Mouse (Mus musculus) embryonic facial prominence, embryonic 11.5 days (tissue): ENCODE measurements at regions not wholly inside any gene's neighbourhood (a gene's known extent, or its start where the extent isn't known, plus 50 kb on each side); places are given as distances from the start of the nearest gene placed in this dataset.
A peak's percentile ranks its signal among the peaks of the same experiment; 100 is the strongest.

ENCODE experiments used
- ATAC-seq: fragments of 200-750 bp; cut with Nextera tagmentation; replicated peaks from 2 replicates; pipeline ENCODE4 v1.8.0; 2017; ENCODE audit warnings: low read depth; ENCODE audit not compliant: insufficient number of reproducible peaks, low FRiP score, low TSS enrichment
- DNase-seq: peaks from one replicate; pipeline ENCODE4 v3.0.0-alpha.2; 2015; ENCODE audit warnings: low spot score
- H3K27ac ChIP-seq: fragments of 300-500 bp; sonication (generic); replicated peaks from 2 replicates; pipeline ENCODE4 v1.5.1; 2014; ENCODE audit warnings: mild to moderate bottlenecking, low read depth, low read length, control low read depth
- H3K27me3 ChIP-seq: fragments of 300-500 bp; sonication (generic); 2 replicates; pipeline ENCODE4 v1.6.1; 2014; ENCODE audit warnings: mild to moderate bottlenecking, low read length, moderate library complexity, mixed read lengths; ENCODE audit not compliant: control insufficient read depth, insufficient read depth
- H3K36me3 ChIP-seq: fragments of 300-500 bp; sonication (generic); replicated peaks from 2 replicates; pipeline ENCODE4 v1.6.1; 2014; ENCODE audit warnings: low read depth, mild to moderate bottlenecking, low read length, moderate library complexity, mixed read lengths; ENCODE audit not compliant: control insufficient read depth, insufficient read depth
- H3K4me1 ChIP-seq: fragments of 300-500 bp; sonication (generic); 2 replicates; pipeline ENCODE4 v1.6.1; 2014; ENCODE audit warnings: low read length, mixed read lengths; ENCODE audit not compliant: control insufficient read depth, insufficient read depth
- H3K4me2 ChIP-seq: fragments of 300-500 bp; sonication (generic); 2 replicates; pipeline ENCODE4 v1.6.1; 2014; ENCODE audit warnings: low read depth, mild to moderate bottlenecking, control low read depth, low read length, moderate library complexity
- H3K4me3 ChIP-seq: fragments of 300-500 bp; sonication (generic); 2 replicates; pipeline ENCODE4 v1.5.1; 2014; ENCODE audit warnings: low read depth, low read length, control low read depth
- H3K9ac ChIP-seq: fragments of 300-500 bp; sonication (generic); replicated peaks from 2 replicates; pipeline ENCODE4 v1.6.1; 2014; ENCODE audit warnings: mild to moderate bottlenecking, control low read depth, low read length
- H3K9me3 ChIP-seq: fragments of 300-500 bp; sonication (generic); replicated peaks from 2 replicates; pipeline ENCODE4 v1.6.1; 2016; ENCODE audit warnings: mild to moderate bottlenecking, low read length, inconsistent platforms, mixed read lengths; ENCODE audit not compliant: control insufficient read depth
- WGBS: fragments of 180-500 bp; shearing (Covaris S2); extraction: QIAGEN DNeasy Blood & Tissue Kit; methylation state at CpG from one replicate; pipeline ENCODE4 v1.1.7; 2014; 5-methylcytosine and 5-hydroxymethylcytosine counted together

- no peaks in the 10 kb centered on the region for H3K9me3 ChIP-seq
- H3K4me3 ChIP-seq = no peak overlapping the region
- no peaks in the 10 kb centered on the region for H3K27me3 ChIP-seq
- no peak overlapping the region for H3K4me2 ChIP-seq
- DNase-seq (no peak), ATAC-seq (no peak)
- H3K36me3 ChIP-seq = no peaks in the 10 kb centered on the region
- H3K27ac ChIP-seq = no peak overlapping the region
- H3K9ac ChIP-seq = no peak overlapping the region
- WGBS = 34% methylated on average over 5 of the region's 5 CpGs
- no peaks in the 10 kb centered on the region for H3K4me1 ChIP-seq
Measured at GRCm38 (mm10) chr4:124216351-124216750, 298.5 kb upstream of the 4930535I16Rik start.

- ATAC-seq = no peak
- DNase-seq = no peak
- WGBS = 91% methylated on average over 7 of the region's 7 CpGs
Measured at GRCm38 (mm10) chr4:124215077-124215476, 297.3 kb upstream of the 4930535I16Rik start.

DNA sequence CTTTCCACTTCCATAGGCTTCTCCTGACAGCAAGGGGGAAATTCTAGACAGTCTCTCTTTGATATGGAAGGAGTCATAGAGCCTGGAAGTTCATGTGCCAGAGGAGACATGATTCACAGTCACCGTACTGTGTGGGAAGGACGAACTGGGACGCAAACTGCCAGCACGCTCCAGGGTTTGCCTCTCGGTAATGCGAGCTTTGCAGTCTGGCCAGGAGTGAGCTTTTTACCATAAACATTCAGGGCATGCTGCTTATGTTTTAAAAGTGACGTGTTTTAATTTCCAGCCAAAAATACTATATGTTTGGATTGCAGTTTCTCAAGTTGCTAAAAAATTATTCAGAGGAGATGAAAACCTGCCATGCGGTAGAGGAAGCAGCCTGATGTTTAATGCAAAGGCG, 292.3 kb upstream of the 4930535I16Rik start:
- Histone ChIP-seq H3K9me3 (no peaks in the 10 kb centered on the region), H3K4me3 (no peak overlapping the region), H3K27ac (no peak overlapping the region), H3K9ac (no peak overlapping the region), H3K4me2 (no peak overlapping the region), H3K27me3 (no peaks in the 10 kb centered on the region), H3K4me1 (no peaks in the 10 kb centered on the region), H3K36me3 (no peaks in the 10 kb centered on the region)
- no peak for ATAC-seq
- DNase-seq = no peak
- WGBS = 78% methylated on average over 9 of the region's 9 CpGs

More at GRCm38 (mm10) chr4:124215077-124215476, 297.3 kb upstream of the 4930535I16Rik start:
- no peaks in the 10 kb centered on the region for H3K27me3 ChIP-seq
- no peaks in the 10 kb centered on the region for H3K36me3 ChIP-seq
- H3K9ac ChIP-seq = no peak overlapping the region
- H3K4me3 ChIP-seq = no peak overlapping the region
- H3K27ac ChIP-seq = no peak overlapping the region
- no peaks in the 10 kb centered on the region for H3K4me1 ChIP-seq
- H3K4me2 ChIP-seq = no peak overlapping the region
- H3K9me3 ChIP-seq = no peaks in the 10 kb centered on the region

- Histone ChIP-seq H3K36me3 (no peaks in the 10 kb centered on the region), H3K9ac (no peak overlapping the region), H3K4me1 (no peaks in the 10 kb centered on the region), H3K27ac (no peak overlapping the region), H3K4me3 (no peak overlapping the region), H3K9me3 (no peaks in the 10 kb centered on the region; the same call in 1 of the 2 replicates), H3K27me3 (no peaks in the 10 kb centered on the region), H3K4me2 (no peak overlapping the region)
- 91% methylated on average over 16 of the region's 16 CpGs for WGBS
- DNase-seq (no peak), ATAC-seq (no peak)
Measured at GRCm38 (mm10) chr4:124206480-124206879, 288.7 kb upstream of the 4930535I16Rik start.

- Histone ChIP-seq H3K9me3 (no peaks in the 10 kb centered on the region; the same call in 1 of the 2 replicates), H3K4me2 (no peak overlapping the region), H3K27ac (no peak overlapping the region), H3K4me1 (no peaks in the 10 kb centered on the region), H3K9ac (no peak overlapping the region), H3K4me3 (no peak overlapping the region), H3K36me3 (no peaks in the 10 kb centered on the region), H3K27me3 (peaks cover 2% of the 10 kb centered on the region; the same call in 1 of the 2 replicates)
- peak; percentile 24 for DNase-seq
- no peak for ATAC-seq
- whole genome bisulfite sequencing = 77% methylated on average over 2 of the region's 2 CpGs
Measured at GRCm38 (mm10) chr4:124203736-124204135, 285.9 kb upstream of the 4930535I16Rik start.

DNA sequence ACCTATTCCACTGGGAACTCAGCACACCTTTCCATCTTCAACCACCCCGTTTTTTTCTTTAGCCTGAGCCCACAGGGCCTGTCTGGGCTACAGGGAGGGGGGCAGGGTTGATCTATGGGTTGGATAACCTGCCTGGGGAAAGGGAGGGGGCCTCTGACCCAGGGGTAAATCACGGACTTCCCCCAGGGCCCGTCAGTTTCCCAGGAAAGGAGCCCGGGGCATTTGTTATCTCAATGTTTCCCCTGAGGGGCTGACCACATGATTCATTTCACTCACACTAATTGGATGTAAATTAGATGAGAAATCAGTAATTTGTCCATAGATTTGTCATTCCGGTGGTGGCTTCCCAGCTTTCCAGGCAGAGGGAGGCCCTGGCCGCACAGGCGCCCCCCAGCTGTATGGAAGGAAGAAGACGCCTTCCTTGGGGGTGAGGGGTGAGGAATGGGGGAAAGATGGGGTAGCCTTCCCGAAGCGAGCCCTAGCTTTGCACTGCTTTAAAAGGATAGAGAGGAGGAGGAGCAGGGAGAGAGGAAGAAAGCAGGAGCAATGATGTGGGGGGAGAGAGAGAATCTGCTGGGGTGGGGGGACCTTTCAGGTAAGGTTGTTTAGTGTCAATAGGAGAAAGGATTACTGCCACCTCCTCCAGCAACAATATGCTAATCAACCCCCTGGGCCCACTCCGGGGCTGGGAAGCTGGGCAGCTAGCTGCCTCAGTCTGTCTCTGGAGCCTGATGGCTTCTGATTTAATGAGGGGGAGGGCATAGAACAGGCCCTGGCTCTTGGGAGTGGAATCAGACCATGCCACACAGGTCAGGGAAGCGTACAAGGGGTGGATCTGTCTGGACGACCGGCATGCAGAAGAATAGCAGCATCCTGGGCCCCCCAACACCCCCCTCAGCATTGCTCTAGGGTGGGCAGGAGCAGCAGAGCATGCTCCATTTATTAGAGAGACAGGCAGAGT, 282.3 kb upstream of the 4930535I16Rik start:
- ATAC-seq = no peak
- DNase-seq = no peak

DNA sequence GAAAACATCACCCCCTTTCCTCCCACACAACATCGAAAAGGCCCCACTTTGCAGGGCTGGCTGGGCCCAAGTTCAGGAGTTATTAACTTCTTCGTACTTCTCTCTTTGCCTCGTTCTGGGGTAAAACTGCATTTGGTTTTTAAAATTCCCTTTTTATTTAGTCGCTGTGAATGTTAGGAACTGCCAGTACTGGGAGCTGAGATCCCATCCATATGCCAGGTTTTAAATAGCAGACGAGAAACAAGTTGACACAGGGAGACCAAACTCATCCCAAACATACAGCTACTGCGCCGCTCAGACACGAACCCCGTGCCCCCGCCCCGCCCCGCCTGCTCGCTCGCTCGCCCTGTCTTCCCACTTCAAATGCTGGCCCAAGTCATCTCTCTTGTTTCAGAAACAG, 281.0 kb upstream of the 4930535I16Rik start:
- Histone ChIP-seq H3K4me1 (no peaks in the 10 kb centered on the region), H3K9ac (no peak overlapping the region), H3K36me3 (no peaks in the 10 kb centered on the region), H3K4me3 (no peak overlapping the region), H3K4me2 (no peak overlapping the region), H3K27me3 (peaks cover 2% of the 10 kb centered on the region; the same call in 1 of the 2 replicates), H3K27ac (no peak overlapping the region), H3K9me3 (no peaks in the 10 kb centered on the region)
- 48% methylated on average over 15 of the region's 15 CpGs for WGBS
- ATAC-seq (no peak), DNase-seq (no peak)

More for the DNA sequence above, 282.3 kb upstream of the 4930535I16Rik start:
- no peak overlapping the region for H3K4me3 ChIP-seq
- no peak overlapping the region for H3K9ac ChIP-seq
- no peak overlapping the region for H3K4me2 ChIP-seq
- H3K4me1 ChIP-seq = no peaks in the 10 kb centered on the region
- H3K27me3 ChIP-seq = peaks cover 2% of the 10 kb centered on the region; the same call in 1 of the 2 replicates
- WGBS = 15% methylated on average over 14 of the region's 14 CpGs
- H3K36me3 ChIP-seq = no peaks in the 10 kb centered on the region
- no peak overlapping the region for H3K27ac ChIP-seq
- H3K9me3 ChIP-seq = no peaks in the 10 kb centered on the region; the same call in 1 of the 2 replicates

DNA sequence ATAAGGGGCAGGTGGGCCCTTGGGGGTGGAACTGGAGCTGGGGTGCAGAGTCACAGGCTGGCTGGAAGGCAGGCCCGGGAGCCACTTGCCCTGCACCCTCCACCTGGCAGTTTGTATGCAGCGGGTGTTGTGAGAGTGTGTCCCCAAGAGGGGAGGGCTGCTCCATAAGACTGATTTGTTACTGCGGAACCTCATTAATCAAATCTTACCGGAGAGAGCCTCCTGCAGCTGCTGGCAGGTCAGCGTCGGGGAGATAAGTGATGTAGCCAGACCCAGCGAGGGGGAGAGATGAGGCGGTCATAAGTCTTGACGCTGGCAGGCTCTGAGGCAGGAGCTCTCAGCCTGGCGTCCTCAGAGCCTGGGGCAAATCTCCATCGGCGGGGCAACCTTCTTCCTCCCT, 278.9 kb upstream of the 4930535I16Rik start:
- 27% methylated on average over 12 of the region's 12 CpGs for WGBS
- ATAC-seq = no peak
- no peak for DNase-seq
- H3K4me2 ChIP-seq = no peak overlapping the region
- no peaks in the 10 kb centered on the region for H3K9me3 ChIP-seq
- H3K4me1 ChIP-seq = no peaks in the 10 kb centered on the region
- H3K9ac ChIP-seq = no peak overlapping the region
- no peak overlapping the region for H3K4me3 ChIP-seq
- no peak overlapping the region for H3K27ac ChIP-seq
- H3K36me3 ChIP-seq = no peaks in the 10 kb centered on the region
- peaks cover 2% of the 10 kb centered on the region; the same call in 1 of the 2 replicates for H3K27me3 ChIP-seq
